Mouse (Mus musculus) layer of hippocampus, adult 18-20 months (tissue): ENCODE results near the gene Chd6. TPM values are rescaled to one million over a fixed set of nuclear protein-coding genes. Genes with fewer than 3 reads are reported as not detected.

Source experiments
- DNase-seq, 2 experiments: peaks; one replicate each; pipeline ENCODE4 v3.0.0; 2022; ENCODE audit warnings: low spot score in 2 of 2
- total RNA-seq, 2 experiments: library from RNA; stranded (reverse); gene quantifications; 2 replicates each; pipeline ENCODE4 v1.2.3; 2021

The Chd6 gene
- total RNA-seq, 2 experiments from 2014 or later = 56.1 to 61.2 TPM

DNA sequence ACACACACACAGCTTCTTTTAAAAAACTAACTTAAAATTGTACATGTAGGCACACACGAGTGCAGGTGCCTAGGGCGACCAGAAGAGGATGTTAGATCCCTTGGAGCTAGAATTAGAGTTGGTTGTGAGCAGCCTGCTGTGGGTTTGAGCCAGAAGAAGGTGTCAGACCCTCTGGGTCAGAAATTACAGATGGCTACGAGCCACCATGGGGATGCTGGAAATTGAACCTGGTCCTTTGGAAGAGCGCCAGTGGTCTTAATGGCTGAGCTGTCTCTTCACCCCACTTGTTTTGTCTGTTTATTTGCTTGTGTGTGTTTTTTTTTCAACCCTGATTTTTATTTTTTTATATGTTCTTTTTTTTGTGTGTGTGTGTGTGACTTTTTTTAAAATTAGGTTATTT, 174.4 kb downstream of the Chd6 start:
- no peak for DNase-seq

- DNase-seq = no peak
Observed at GRCm38 (mm10) chr2:160933890-160934289, 175.0 kb downstream of the Chd6 start.

GRCm38 (mm10) chr2:160932981-160933380, 175.9 kb downstream of the Chd6 start:
- no peak for DNase-seq

- no peak for DNase-seq
Observed at GRCm38 (mm10) chr2:160932325-160932724, 176.6 kb downstream of the Chd6 start.

DNA sequence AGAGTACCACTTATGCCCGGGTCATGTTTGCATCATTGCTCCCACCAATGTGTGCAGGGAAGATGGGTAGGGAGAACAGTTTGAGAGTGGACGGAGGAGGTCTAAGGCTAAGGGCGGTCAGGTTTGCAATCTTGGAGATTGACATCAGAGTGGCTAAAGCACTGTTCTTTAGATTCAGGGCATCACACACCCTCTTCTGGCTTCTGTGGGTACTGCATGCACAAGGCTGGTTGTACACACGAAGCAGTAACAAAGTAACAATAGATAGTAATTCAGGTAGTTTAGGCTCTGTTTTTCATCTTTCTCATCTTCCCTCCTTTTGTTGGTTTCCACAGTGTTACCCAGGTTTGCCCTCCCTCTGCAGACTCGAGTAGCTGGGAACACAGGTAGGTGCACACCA, 177.5 kb downstream of the Chd6 start:
- no peak for DNase-seq

DNA sequence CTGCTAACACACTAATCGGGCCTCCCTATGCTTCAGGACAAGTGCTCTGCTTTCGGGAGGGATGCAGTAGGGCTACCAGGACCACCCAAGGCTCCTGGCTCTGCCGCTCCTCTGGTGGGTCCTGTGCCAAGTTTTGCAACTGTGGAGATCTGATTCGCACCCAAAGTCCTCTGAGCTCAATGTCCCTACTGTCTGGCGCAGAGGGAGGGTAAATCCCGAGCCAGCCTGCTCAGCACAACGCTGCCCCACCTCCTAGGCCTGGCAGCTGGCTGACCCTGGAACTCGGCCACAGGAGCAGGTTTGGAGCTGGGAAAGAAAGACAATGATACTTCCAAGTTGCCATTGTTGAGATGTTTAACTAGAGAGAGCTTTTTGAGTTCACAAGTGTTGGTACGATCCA, 183.7 kb downstream of the Chd6 start:
- DNase-seq = peak in 1 of 2 experiments; percentile 24

DNA sequence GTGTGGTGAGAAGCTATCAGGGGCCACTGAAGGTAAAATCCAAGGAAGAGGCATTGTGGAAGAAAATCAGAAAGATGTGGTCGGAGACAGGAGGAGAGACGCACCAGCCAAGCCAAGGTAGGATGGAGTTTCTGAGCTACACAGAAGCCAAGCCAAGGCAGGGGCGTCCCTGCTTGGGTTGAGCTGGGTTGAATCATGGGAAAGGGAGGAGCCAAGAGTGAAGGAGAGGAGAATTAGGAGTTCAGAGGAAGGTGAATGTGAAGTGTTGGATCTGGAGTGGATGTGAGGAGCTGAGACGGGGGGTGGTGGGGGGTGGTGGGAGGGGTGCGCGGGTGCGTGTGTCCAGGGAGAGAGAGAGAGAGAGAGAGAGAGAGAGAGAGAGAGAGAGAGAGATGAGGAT, 187.6 kb downstream of the Chd6 start:
- no peak for DNase-seq

- DNase-seq = no peak
Observed at GRCm38 (mm10) chr2:160918930-160919215, 190.0 kb downstream of the Chd6 start.

DNA sequence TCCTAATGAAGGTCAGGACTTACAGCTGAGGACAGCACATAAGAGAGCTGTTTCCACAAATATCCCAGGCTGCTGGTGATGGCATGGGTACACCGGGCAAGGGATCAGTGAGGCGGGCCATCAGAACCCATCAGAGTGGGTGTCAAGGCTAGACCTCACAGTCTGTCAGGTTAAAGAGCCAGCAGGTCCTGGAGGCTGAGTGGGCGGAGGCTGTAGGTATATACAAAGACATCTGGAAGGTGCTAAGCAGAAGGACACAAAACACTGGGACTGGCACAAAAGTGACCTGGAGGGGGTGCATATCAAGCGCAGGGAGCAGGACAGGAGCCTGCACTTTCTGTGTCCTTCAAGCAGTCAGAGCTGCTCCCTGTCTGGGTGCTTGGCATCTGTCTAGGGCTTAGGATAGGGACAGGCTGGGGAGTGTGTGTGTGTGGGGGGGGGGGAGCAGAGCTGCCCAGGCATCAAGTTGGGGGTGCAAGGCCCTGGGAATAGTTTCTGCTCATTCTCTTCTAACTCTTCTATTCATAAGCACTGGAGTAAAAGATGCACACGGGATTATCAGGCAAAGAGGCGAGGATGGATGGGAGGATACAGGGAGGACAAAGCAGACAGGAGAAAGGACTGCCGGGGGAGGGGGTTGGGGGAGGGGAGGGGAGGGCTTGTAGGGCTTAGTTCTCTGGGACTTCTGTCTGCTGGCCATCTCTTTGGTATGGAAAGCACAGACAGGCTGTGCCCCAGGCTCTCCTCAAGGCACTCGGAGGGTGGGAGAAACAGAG, 190.5 kb downstream of the Chd6 start:
- DNase-seq = no peak

DNA sequence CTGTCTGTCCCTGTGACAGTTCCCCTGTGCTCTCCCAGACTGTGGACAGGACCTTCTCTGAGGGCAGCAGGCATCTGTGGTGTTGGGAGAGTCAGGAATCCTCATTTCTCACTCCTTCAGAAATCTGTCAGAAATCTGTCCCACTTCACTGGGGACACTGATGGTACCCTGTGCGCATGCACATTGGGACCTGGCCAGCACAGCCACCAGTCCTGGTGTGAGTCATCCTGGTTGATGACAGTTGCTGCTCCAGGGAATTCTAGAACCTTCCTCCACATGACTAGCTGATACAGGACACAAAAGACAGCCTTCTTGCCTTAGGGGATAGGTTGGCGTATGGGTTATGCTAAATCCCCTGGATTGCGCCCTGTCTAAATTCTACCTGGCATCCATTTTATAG, 191.6 kb downstream of the Chd6 start:
- DNase-seq = peak; percentile 22 to 38

DNA sequence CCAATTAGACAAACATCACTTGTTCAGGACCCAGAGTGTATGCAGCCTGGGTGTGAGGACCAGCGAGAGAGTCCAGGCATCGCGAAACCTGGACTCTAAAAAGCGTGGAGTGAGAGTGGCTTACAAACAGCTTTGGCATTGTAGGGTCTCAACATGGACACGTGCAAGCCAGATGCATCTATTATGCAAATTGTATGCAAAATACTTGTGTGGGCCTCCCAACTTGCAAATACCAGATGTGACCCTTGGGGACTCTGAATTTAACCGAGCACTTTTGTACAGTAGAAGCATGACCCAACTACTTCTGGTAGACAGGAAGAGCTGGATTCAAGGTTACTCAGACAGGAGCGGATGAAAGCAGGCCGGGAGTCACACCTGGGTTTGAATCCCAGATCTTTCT, 192.2 kb downstream of the Chd6 start:
- DNase-seq = no peak

DNA sequence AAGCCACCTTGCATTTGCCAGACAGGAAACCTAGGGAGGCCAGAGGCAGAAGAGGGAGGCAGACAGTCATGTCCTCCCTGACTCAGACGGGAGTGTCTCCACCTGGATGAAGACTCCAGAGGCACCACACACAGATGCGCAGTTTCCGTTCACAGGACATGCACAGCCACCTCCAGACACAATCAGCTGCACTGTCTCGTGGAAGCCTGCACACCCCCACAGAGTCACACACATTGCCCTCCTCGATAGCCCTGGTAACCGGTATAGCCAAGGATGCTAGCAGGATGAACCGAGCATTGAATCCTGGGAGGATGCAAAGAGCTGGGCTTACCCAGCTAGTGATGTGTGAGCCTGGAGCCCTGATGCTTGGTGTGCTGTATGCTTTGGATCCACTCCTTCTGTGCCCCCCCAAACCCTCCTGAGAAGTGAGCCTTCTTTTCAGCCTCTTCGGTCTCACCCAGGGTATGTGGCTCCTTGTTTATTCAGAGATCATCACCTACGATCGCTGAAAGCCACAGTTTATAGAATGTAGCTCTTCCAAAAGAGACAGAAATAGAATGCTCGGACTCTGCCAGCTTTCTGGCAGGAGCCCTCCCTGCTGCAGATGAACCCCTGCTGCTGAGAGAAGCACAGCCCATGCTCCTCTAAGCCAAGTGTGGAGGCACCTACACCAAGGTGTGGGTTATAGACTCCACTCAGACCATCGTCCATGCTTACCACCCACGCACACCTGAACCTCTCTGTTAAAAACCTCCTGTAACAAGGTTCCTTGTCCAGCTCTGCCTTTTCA, 192.9 kb downstream of the Chd6 start:
- no peak for DNase-seq

DNA sequence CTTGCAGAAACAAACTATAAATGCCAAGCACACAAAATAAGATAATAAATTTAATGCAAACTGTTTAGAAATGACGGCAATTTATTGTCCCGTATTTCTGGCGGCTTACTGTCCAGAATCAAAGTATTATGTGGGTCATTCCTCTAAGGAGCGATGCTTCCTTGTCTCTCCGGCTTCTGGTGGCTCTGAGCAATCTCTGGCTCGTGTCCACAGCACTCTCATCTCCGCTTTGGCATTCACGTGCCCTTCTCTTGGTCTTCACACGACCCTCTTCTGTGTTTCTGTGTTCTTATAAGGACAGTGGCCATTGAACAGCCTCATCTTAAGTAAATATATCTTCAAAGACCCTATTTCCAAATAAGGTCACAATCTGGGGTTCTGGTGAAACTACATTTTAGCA, 194.2 kb downstream of the Chd6 start:
- no peak for DNase-seq

DNA sequence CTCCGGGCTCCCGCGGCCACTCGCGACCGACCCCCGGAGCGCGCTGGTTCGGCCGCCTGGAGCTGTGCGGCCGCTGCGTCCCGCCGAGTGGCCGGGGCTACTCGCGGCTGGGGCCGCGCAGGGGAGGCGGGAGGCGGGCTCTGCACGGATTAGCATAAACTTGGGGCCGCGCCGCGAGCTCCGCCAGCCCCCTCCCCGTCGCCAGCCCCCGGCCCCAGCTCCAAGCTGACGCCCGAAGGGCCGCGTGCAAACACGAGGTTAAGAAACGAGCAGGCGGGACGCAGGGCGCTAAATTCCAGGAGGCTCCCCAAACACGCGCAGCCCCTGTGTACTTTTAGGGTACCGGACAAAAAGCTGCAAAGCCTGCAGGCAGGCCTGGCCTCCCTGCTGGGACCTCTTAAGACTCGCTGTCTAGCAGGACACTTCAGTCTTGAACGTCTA, 196.6 kb downstream of the Chd6 start, which contains the start of gene Emilin3:
TSS of gene Emilin3 (minus strand) at position 98 of the 441 bp plus-strand sequence.
- no peak for DNase-seq

DNA sequence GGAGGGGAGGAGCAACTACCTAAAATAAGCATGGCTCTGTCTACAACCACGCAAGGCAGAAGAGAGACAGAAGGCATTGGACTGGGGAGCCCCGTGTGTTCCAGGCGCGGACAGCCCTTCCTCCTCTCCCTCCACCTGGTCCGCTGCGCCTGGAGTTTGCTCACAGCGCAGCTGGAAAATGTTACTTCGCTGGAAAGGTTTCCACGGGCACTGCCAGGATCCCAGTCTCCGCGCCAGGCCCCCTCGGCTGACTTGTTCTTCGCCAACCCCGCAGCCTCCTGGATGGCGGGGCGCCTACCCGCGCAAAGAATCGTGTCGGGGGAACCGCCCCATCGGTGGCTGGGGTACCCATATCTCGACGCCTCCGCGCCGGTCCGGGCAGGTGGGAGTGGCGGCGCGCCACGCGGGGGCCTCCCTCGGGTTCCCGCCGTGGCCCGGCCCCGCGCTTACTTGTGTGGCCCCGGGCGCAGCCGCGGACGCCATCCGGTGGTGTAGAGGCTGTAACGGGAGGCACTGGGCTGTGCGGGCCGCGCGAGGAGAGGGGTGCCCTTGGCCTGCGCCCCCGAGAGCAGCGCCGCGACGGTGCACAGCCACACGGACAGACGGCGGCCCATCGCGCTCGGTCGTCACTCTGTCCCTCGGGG, 197.2 kb downstream of the Chd6 start:
- DNase-seq = no peak

- DNase-seq = no peak
Observed at GRCm38 (mm10) chr2:160910633-160911032, 198.2 kb downstream of the Chd6 start.

GRCm38 (mm10) chr2:160908607-160909006, 200.3 kb downstream of the Chd6 start:
- no peak for DNase-seq

- no peak for DNase-seq
Observed at GRCm38 (mm10) chr2:160906101-160906500, 202.8 kb downstream of the Chd6 start.

- no peak for DNase-seq
Observed at GRCm38 (mm10) chr2:160905301-160905700, 203.6 kb downstream of the Chd6 start.

DNA sequence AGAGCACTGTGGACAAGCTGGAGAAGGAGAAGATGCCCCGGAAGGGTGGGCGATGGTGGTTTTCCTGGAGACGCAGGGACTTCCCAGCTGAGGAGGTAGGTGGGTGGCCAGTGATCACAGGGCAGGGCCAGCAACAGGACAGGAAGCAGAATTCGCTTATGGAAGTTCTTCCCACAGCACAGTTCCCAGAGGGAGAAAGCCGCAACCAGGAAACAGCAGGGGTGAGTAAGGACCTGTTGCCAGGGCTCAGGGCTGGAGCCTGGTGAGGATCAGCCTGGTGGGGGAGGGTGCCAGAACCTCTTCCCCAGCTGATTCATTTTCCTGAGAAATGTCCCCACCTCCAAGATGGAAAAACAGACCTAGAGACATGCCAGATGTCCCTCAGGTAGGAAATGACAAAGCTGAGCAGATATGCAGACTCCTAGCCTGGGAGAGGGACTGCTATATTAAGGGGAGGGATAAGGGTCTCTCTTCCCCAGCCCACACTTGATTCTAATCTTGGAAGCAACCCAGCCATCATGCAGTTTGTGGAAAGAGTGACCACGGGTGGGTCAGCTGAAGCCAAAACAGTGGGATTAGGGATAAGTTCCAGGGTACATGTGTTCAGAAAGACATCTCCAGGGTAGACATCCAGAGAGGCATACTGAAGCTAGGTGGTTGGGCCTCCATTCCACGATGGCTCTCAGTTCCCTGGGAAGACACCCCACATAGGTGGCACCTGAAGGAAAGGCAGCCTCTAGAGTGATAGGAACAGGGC, 207.0 kb downstream of the Chd6 start:
- no peak for DNase-seq
